Mouse (Mus musculus) olfactory bulb, adult 2 months (tissue): ENCODE data around the gene Hnrnpul2.

Source experiments
- CTCF ChIP-seq: fragments of 200-500 bp; IDR thresholded peaks from 2 replicates; pipeline ENCODE4 v1.5.1; 2012; ENCODE audit warnings: low read depth, mild to moderate bottlenecking, low read length, moderate library complexity; ENCODE audit not compliant: insufficient read depth
- POLR2A ChIP-seq: fragments of 200-500 bp; IDR thresholded peaks from 2 replicates; pipeline ENCODE4 v1.6.1; 2012; ENCODE audit warnings: mild to moderate bottlenecking, low read depth, low read length, moderate library complexity; ENCODE audit not compliant: insufficient read depth

DNA sequence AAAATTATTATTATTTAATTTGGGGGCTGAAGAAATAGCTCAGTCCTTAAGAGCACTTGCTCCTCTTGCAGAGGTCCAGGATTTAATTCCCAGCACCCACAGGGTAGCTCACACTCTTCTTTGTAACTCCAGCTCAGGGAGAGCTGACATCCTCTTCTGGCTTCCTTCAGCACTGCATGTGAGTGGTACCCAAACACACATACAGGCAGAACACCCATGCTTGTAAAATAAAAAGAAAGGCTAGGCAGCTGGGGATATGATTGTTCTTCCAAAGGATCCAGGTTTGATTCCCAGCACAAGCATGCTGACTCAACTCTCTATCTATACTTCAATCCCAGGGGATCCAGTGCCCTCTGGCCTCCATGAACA, 20.9 kb upstream of the Hnrnpul2 start:
- no peak for TF ChIP-seq POLR2A
- no peak for TF ChIP-seq CTCF
